Mouse (Mus musculus): ENCODE data around the gene 1700018F24Rik. TPM values are rescaled to one million over a fixed set of nuclear protein-coding genes. Genes with fewer than 3 reads are reported as not detected.
"Not testable (repeated sequence)": the region's sequence is repeated elsewhere in the genome, so short reads cannot be mapped to it uniquely, and the experiment has no call there.

The 1700018F24Rik gene
- polyA plus RNA-seq, 1 experiment, result not detected

DNA sequence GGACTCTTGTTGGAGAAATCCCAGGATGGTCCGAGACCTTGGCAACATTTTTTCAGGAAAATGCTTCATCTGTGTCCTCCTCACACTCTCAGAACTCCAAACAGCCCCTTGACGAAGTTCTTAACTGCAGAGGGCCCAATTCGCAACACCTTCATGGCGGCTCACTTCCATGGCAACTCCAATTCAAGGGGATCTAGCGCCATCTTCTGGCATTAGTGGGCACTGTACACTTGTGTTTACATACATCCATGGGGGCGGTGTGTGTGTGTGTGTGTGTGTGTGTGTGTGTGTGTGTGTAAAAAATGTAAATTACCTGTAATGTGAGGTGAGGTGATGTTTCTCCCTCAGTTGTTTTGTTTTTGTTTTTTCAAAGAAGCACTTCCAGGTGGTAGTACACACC lies 28.6 kb downstream of the 1700018F24Rik start:
- no peaks in the 10 kb centered on the region for H3K36me3 ChIP-seq (ENCODE audit: control insufficient read depth, insufficient read depth)
- no peak for TF ChIP-seq FOSL1 (IDR thresholded peaks at IDR 0.05; ENCODE audit: insufficient read depth, low read length, poor library complexity, severe bottlenecking)
- no peak for TF ChIP-seq CEBPB (IDR thresholded peaks at IDR 0.05; ENCODE audit: low read depth)
- no peak for TF ChIP-seq MYOG (IDR thresholded peaks at IDR 0.05; ENCODE audit: control insufficient read depth, extremely low read depth, insufficient read length)
- no peak for TF ChIP-seq CTCF (IDR thresholded peaks at IDR 0.05; ENCODE audit: control insufficient read depth, insufficient read depth, insufficient read length)
- TF ChIP-seq USF1 (IDR thresholded peaks at IDR 0.05; ENCODE audit: low read depth), result no peak
- no peak for TF ChIP-seq MYOD1 (IDR thresholded peaks at IDR 0.05; ENCODE audit: control insufficient read depth, insufficient read length, low read depth)
- TF ChIP-seq MAX (IDR thresholded peaks at IDR 0.05), result no peak
- no peaks in the 10 kb centered on the region for H3K79me2 ChIP-seq (ENCODE audit: control insufficient read depth, insufficient read depth)
- no peak overlapping the region for H3ac ChIP-seq (ENCODE audit: control insufficient read depth, insufficient read length, low read depth)
- H3K4me3 ChIP-seq (ENCODE audit: insufficient read depth, poor library complexity, severe bottlenecking), result no peak overlapping the region
- H3K27me3 ChIP-seq (ENCODE audit: control insufficient read depth, insufficient read depth, insufficient read length), result peaks cover 6% of the 10 kb centered on the region
- no peaks in the 10 kb centered on the region for H3K79me3 ChIP-seq (ENCODE audit: low read depth)

GRCm38 (mm10) chr5:145075081-145075480 lies 32.3 kb downstream of the 1700018F24Rik start:
- Histone ChIP-seq H3K4me3 (ENCODE audit: insufficient read depth, poor library complexity, severe bottlenecking) (no peak overlapping the region), H3K36me3 (ENCODE audit: control insufficient read depth, insufficient read depth) (no peaks in the 10 kb centered on the region), H3ac (ENCODE audit: control insufficient read depth, insufficient read length, low read depth) (no peak overlapping the region), H3K27me3 (ENCODE audit: control insufficient read depth, insufficient read depth, insufficient read length) (peaks cover 21% of the 10 kb centered on the region), H3K79me3 (ENCODE audit: low read depth) (no peaks in the 10 kb centered on the region), H3K79me2 (ENCODE audit: control insufficient read depth, insufficient read depth) (no peaks in the 10 kb centered on the region)
- TF ChIP-seq MAX (IDR thresholded peaks at IDR 0.05), result no peak
- TF ChIP-seq FOSL1 (IDR thresholded peaks at IDR 0.05; ENCODE audit: insufficient read depth, low read length, poor library complexity, severe bottlenecking), result no peak

DNA sequence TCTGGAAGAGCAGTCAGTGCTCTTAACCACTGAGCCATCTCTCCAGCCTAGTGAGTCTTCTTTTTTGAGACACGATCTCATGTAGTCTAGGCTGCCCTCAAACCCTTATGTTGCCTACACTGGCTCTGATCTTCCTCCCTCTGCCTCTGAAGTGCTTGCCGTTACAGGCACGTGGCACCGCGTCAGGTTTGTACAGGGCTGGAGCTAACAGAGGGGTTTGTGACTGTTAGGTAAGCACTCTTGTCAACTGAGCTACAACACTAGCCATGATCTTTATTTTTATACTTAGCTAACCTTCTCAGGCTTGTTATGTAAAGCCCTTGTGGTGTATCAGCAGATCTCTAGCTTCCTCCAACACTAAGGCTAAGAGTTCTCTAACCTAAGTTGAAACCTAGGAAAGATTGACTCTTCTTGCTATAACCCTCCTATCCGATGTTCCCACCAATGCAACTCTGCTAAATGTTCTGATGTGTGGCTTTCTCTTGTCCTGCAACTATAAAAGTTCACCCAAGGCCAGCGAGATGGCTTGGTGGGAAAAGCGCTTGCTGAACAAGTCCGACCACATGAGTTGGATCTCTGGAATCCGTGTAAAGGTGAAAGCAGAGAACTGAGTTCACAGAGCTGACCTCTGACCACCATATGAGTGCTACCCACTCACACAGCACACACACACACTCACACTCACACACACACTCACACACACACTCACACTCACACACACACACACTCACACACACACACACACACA lies 39.2 kb downstream of the 1700018F24Rik start:
- no peak overlapping the region for H3K4me3 ChIP-seq (ENCODE audit: insufficient read depth, poor library complexity, severe bottlenecking)
- TF ChIP-seq CTCF (IDR thresholded peaks at IDR 0.05; ENCODE audit: control insufficient read depth, insufficient read depth, insufficient read length) (no peak), FOSL1 (IDR thresholded peaks at IDR 0.05; ENCODE audit: insufficient read depth, low read length, poor library complexity, severe bottlenecking) (no peak), USF1 (IDR thresholded peaks at IDR 0.05; ENCODE audit: low read depth) (no peak)
- H3K27me3 ChIP-seq (ENCODE audit: control insufficient read depth, insufficient read depth, insufficient read length), result peaks cover 15% of the 10 kb centered on the region
- peaks cover 33% of the 10 kb centered on the region for H3K79me2 ChIP-seq (ENCODE audit: control insufficient read depth, insufficient read depth)
- no peak overlapping the region for H3ac ChIP-seq (ENCODE audit: control insufficient read depth, insufficient read length, low read depth)
- H3K36me3 ChIP-seq (ENCODE audit: control insufficient read depth, insufficient read depth), result no peaks in the 10 kb centered on the region
- H3K79me3 ChIP-seq (ENCODE audit: low read depth), result peaks cover 28% of the 10 kb centered on the region

DNA sequence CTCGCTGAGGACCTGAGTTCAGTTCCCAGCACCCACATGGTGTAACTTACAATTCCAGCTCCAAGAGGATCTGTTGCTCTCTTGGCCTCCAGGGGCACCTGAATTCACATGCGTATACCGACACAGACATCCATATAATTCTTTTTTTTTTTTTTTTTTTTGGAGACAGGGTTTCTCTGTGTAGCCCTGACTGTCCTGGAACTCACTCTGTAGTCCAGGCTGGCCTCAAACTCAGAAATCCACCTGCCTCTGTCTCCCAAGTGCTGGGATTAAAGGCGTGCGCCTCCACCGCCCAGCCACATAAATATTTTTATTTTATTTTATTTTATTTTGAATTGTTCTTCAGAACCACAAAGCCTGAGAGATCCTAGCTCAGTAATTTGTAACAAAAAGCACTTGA lies 40.4 kb downstream of the 1700018F24Rik start:
- H3K36me3 ChIP-seq (ENCODE audit: control insufficient read depth, insufficient read depth); H3K4me3 ChIP-seq (ENCODE audit: insufficient read depth, poor library complexity, severe bottlenecking): not testable (repeated sequence)
- H3K79me2 ChIP-seq (ENCODE audit: control insufficient read depth, insufficient read depth), result peaks cover 45% of the 10 kb centered on the region
- H3K79me3 ChIP-seq (ENCODE audit: low read depth), result peaks cover 37% of the 10 kb centered on the region
- H3K27me3 ChIP-seq (ENCODE audit: control insufficient read depth, insufficient read depth, insufficient read length), result peaks cover 12% of the 10 kb centered on the region
- H3ac ChIP-seq (ENCODE audit: control insufficient read depth, insufficient read length, low read depth), result peak overlapping the region; percentile 67

GRCm38 (mm10) chr5:145083632-145084451 lies 41.1 kb downstream of the 1700018F24Rik start, which contains the start of the genes Arpc1a and Kpna7:
Arpc1a (plus strand) TSS chr5:145083830.
Kpna7 (minus strand) TSS chr5:145084030.
- TF ChIP-seq MYOG (IDR thresholded peaks at IDR 0.05; ENCODE audit: control insufficient read depth, extremely low read depth, insufficient read length), result no peak
- no peak for TF ChIP-seq USF1 (IDR thresholded peaks at IDR 0.05; ENCODE audit: low read depth)
- no peak for TF ChIP-seq MAX (IDR thresholded peaks at IDR 0.05)
- no peak for TF ChIP-seq FOSL1 (IDR thresholded peaks at IDR 0.05; ENCODE audit: insufficient read depth, low read length, poor library complexity, severe bottlenecking)
- TF ChIP-seq CEBPB (IDR thresholded peaks at IDR 0.05; ENCODE audit: low read depth), result no peak
- TF ChIP-seq CTCF (IDR thresholded peaks at IDR 0.05; ENCODE audit: control insufficient read depth, insufficient read depth, insufficient read length), result no peak
- TF ChIP-seq MYOD1 (IDR thresholded peaks at IDR 0.05; ENCODE audit: control insufficient read depth, insufficient read length, low read depth), result no peak
- Histone ChIP-seq H3K36me3 (ENCODE audit: control insufficient read depth, insufficient read depth) (peaks cover 6% of the 10 kb centered on the region), H3K27me3 (ENCODE audit: control insufficient read depth, insufficient read depth, insufficient read length) (peaks cover 5% of the 10 kb centered on the region), H3K4me3 (ENCODE audit: insufficient read depth, poor library complexity, severe bottlenecking) (peak within 1 kb of the TSS; percentile 55), H3K79me2 (ENCODE audit: control insufficient read depth, insufficient read depth) (peaks cover 51% of the 10 kb centered on the region), H3K79me3 (ENCODE audit: low read depth) (peaks cover 43% of the 10 kb centered on the region), H3ac (ENCODE audit: control insufficient read depth, insufficient read length, low read depth) (peak within 1 kb of the TSS; percentile 75)

GRCm38 (mm10) chr5:145084822-145085221 lies 42.0 kb downstream of the 1700018F24Rik start:
- Histone ChIP-seq H3K79me2 (ENCODE audit: control insufficient read depth, insufficient read depth) (peaks cover 61% of the 10 kb centered on the region), H3ac (ENCODE audit: control insufficient read depth, insufficient read length, low read depth) (no peak overlapping the region), H3K79me3 (ENCODE audit: low read depth) (peaks cover 46% of the 10 kb centered on the region), H3K36me3 (ENCODE audit: control insufficient read depth, insufficient read depth) (peaks cover 7% of the 10 kb centered on the region), H3K4me3 (ENCODE audit: insufficient read depth, poor library complexity, severe bottlenecking) (peak overlapping the region; percentile 55), H3K27me3 (ENCODE audit: control insufficient read depth, insufficient read depth, insufficient read length) (no peaks in the 10 kb centered on the region)
- TF ChIP-seq FOSL1 (IDR thresholded peaks at IDR 0.05; ENCODE audit: insufficient read depth, low read length, poor library complexity, severe bottlenecking) (no peak), USF1 (IDR thresholded peaks at IDR 0.05; ENCODE audit: low read depth) (no peak), MYOD1 (IDR thresholded peaks at IDR 0.05; ENCODE audit: control insufficient read depth, insufficient read length, low read depth) (no peak), CEBPB (IDR thresholded peaks at IDR 0.05; ENCODE audit: low read depth) (no peak), CTCF (IDR thresholded peaks at IDR 0.05; ENCODE audit: control insufficient read depth, insufficient read depth, insufficient read length) (no peak), MYOG (IDR thresholded peaks at IDR 0.05; ENCODE audit: control insufficient read depth, extremely low read depth, insufficient read length) (no peak), MAX (IDR thresholded peaks at IDR 0.05) (no peak)

Measured in C2C12 (cell line).